Mouse (Mus musculus) liver, embryonic 14.5 days (tissue): ENCODE data around the gene Defb22.

ENCODE experiments used
- CTCF ChIP-seq: IDR thresholded peaks from 2 replicates; pipeline ENCODE4 v1.5.1; 2016; ENCODE audit warnings: antibody characterized with exemption, low read depth, control low read depth
- EP300 ChIP-seq: IDR thresholded peaks from 2 replicates; pipeline ENCODE4 v1.6.1; 2016; ENCODE audit warnings: antibody characterized with exemption, low read depth

- TF ChIP-seq CTCF, result no peak
- TF ChIP-seq EP300, result no peak
These were observed 42.5 kb downstream of the Defb22 start for GRCm38 (mm10) chr2:152447461-152447860.
